Mouse (Mus musculus) lung, postnatal 10 days (tissue): Measurements from ENCODE around the gene 3110082I17Rik.

Source experiments
- DNase-seq: peaks from one replicate; pipeline ENCODE4 v3.0.0; 2021

Gene 3110082I17Rik

DNA sequence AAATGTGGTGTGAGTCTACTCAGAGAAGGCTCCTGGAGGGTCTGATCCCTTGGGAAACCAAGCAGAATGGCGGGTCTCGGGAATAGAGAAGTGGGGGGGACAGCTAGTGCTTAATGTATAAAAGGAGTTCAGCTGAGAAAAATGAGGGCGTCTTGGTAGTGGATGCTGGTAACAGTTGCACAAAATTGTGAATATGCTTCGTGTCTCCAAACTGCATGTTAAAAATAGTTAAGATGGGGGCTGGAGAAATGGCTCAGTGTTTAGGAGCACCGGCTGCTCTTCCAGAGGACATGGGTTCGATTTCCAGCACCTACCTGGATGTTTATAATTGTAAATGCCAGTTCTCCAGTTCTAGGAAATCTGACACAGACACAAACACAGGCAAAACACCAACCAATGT is 139.0 kb downstream of the 3110082I17Rik start:
- DNase-seq, result no peak

DNA sequence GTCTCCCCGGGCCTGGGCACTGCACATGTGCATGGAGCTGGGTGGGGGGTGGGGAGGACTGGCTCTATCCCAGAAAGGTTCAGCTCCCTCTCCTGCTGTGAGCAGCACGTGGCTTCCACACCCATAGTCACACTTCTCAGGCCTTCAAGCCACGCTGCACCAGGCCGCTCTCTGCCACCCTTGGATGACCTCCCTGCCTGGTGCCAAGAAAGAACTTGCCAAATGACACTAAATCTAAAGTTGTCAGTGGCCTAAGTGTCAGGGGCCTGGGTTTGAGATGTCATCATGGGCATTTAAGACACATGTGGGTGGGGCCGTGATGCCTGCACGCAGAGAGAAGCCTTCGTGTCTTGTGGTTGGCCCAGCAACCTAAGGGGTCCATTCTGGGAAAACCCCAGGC is 139.9 kb downstream of the 3110082I17Rik start:
- no peak for DNase-seq

DNA sequence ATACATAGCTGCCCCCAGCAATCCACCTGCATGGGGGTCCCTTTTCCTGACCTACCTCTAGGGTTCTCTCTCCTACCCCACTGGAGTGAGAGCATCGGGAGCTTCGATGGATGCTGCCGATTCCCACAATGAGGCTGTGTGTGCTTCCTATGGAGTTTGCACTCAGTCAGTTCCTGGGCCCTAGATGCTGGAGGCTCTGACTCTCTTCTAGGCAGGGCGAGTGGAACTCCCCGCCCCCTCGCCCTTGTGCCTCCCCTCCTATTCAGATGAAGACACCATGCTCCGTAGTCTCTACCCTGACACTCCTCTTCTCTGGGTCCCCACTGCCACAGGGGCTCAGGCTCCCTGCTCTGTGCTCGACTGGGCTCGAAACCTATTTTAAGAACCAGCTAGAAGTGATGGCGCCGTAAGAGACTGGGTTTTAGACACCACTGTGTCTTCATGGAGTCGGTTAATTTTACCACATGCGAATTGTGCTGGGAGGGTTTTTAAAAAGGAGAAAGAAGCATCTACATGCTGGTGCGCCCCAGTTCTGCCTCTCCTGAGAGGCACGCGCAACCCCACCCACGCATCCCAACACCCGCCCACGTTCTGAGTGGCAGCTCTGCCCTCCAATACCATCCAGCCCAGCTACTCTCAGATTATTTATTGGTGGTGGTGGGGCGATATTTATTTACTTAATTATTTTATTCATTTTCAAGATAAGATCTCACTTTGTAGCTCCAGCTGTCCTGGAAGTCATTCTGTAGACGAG is 142.4 kb downstream of the 3110082I17Rik start:
- DNase-seq, result no peak

DNA sequence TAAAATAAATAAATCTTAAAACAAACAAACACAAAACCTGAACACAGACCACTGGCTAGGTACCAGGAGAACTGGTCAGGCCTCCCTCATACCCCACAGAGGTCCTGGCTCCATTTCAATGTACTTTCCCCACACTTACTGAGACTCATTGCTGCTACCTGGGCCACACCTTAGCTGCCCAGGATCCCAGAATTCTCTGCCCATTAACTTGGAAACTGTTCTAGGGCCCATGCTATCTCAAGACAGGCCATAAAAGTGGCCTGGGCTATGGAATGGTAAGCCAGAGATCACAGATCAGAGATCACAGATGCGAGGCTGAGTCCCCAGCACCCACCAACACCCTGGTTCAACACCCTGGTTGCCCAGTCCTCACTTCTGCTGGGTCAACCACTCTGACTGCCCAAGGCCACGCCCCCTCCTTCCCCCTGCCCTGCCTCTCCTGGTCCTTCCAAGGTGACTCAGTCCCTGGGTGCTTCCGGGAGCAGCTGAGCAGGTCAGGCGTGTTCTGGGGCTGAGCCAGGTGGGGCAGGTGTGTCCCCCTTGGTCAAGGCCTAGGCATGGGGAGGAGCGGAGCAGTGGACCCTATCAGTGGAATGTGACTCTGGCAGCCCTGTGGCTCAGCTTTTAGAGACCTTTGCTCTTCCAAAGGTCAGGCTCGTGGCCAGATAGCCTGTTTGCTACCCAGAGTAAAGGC is 143.2 kb downstream of the 3110082I17Rik start:
- peak; percentile 34 for DNase-seq

DNA sequence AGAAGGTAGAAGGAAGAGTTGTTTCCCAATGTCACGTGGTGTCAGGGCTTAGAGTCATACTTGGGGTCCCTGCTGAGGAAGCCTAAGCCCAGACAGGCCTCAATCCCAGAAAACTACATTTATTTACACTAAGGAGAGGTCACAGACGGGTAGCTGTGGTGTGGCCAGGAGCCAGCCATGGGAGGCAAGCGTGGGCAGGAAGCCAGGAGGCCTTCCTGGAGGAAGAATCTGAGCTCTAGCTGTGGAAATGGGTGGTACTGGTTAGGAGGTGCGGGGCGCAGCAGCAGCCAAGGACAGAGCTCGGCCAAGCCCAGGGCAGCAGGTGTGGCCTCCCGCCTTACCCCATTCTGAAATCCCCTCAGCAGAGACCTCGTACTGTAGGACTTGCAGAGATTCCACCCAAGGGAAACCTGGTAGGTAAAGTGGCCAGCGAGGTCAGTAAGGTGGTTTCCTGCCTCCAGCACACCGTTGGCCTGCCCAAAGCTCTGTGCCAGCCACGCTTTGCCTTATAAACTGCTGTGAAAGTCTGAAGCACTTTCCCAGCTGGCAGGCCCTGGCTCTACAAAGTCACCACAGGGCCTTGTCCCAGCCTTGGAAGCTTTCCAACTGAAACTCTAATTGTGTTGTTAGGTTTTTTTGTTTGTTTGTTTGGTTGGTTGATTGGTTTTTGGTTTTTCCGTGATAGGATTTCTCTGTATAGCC is 145.2 kb downstream of the 3110082I17Rik start:
- no peak for DNase-seq

DNA sequence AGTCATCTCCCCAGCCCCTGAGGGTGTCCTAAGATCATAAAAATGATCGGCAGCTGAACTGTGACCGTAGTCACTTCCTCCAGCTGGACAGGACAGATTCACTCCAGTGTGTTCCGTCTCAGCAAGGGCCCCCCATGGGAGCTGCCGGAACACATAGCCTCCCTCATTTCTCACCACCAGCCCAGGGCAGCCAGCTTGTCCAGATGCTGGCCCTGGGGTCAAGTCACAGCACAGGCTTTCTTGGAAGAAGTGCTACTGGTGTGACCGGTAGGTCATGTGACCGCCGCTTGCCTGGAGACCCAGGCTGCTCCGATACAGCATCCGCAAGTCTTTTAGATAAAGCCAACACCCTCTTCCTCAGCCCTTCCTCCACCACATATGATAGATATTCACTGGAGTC is 146.8 kb downstream of the 3110082I17Rik start:
- no peak for DNase-seq

DNA sequence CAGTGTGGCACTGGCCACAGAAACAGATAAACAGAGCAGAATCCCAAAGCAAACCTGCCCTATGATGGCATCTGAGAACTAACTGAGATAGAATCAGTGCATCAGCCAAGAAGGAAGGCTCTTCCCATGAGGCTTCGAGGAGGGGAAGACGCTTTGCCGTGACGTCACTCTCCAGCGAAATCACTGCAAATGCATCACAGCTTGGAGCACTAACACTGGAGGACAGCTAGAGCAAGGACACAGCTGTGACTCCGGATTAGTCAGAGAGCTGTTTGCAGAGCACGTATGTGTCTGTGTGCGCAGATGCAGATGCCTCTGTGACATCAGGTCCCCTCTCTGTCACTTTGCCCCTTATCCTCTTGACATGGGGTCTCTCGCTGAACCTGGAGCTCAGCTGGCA is 148.5 kb downstream of the 3110082I17Rik start:
- no peak for DNase-seq

DNA sequence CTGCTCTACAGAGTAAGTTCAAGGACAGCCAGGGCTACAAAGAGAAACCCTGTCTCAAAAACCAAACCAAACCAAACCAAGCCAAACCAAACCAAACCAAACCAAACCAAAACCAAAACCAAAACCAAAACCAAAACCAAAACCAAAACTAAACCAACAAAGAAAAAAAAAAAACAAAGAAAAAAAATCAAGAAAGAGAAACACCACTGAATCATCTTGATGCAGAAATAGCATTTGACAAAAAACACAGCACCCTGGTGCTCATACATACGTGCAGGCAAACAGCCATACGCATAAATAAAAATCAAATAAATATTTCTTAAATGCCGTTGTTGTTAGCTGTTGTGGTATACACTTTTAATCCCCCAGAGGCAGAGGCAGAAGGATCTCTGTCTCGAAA is 149.8 kb downstream of the 3110082I17Rik start:
- DNase-seq, result no peak

DNA sequence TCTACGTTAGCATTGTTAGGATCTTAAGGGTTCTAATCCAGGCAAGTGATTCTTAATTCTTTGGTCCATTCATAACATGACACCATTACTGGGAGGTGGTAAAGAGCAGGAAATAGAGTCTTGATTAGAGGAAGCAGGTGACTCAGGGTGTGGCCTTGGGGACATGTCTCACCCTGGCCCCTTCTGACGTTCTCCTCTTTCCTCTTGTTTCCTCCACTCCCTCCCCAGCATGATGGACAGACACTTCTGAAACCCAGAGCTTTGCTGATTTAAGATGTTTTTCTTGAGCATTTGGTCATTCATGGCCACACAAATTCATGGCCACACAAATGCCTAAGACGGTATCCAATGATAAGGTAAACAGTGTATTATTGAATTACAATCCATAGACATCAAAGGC is 150.4 kb downstream of the 3110082I17Rik start:
- no peak for DNase-seq
